Mouse (Mus musculus) lung, postnatal 36 days (tissue): ENCODE data around the gene Kif5a.
A peak's percentile ranks its signal among the peaks of the same experiment; 100 is the strongest.
"Not testable (repeated sequence)": the region's sequence is repeated elsewhere in the genome, so short reads cannot be mapped to it uniquely, and the experiment has no call there.

Experiments
- DNase-seq: peaks from one replicate; pipeline ENCODE4 v3.0.0; 2022; ENCODE audit warnings: mixed read lengths

Kif5a gene

DNA sequence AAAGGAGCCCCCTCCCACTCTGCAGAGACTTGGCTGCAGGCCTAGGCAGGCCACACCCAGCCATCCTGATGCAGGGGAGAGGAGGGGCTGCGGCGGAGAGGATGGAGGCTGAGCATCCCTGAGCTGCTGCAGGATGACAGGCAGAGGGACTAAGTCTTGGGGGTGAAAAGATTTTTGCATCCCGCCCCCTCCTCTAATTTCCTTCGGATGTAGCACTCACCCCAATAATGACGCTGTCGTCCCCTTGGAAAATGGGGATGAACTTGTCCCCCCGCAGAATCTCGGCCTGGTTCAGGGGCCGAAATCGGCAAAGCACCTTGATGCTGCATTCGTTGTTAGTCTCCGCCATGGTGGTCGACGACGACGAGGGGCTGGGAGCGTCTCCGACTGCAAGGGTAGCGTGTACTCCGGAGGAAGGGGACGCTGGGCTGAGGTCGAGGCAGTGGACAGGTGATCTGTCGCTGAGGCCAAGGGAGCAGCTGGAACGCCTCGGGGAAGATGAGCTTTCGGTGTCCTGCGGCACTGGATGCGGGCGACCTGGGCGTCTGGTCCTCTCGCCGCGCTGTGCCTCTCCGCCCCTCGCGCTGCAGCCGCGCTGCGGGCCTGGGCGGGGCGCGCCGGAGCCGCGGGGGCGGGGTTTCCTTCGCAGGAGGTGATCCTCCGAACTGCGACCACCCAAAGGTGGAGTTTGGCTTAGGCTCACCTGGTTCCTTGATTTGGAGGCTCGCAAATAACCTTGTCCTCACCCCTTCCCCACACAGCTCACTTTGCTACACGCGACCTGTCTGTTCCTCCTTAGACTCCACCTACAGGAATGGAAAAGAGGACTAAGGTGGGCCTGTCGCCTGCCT is at the start of gene Kif5a:
Kif5a (minus strand) TSS at position 801 of the 851 bp plus-strand sequence.
- no peak for DNase-seq

DNA sequence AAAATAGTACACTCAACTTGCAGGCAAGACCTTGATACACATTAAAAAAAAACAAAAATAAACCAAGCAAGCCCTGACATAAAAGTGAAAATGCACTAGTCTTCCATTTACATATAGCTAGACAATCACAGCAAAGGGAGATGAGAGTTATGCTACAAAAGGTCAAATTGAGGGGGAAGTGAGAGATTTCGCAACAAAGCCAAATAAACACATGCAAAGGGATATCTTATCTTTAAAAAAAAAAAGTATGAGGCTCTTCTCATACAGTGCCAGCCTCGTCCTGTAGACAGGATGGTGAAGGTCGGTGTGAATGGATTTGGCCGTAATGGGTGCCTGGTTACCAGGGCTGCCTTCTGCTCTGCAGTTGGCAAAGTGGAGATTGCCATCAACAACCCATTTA is 49.7 kb upstream of the Kif5a start:
- DNase-seq, result peak; percentile 37

DNA sequence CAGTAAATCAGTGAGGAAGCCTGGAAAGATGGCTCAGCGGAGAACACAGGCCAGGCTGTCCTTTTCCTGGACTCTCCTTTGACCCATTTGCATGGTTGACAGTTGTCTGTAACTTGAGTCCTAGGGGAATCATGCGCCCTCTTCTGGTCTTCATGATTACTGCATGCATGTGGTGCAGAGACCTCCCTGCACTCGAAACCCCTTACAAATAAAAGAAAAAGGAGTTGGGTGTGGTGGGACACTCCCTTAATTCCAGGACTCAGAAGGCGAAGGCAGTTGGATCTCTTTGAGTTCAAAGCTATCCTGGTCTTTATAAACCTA is 49.2 kb upstream of the Kif5a start:
- peak; percentile 95 for DNase-seq

DNA sequence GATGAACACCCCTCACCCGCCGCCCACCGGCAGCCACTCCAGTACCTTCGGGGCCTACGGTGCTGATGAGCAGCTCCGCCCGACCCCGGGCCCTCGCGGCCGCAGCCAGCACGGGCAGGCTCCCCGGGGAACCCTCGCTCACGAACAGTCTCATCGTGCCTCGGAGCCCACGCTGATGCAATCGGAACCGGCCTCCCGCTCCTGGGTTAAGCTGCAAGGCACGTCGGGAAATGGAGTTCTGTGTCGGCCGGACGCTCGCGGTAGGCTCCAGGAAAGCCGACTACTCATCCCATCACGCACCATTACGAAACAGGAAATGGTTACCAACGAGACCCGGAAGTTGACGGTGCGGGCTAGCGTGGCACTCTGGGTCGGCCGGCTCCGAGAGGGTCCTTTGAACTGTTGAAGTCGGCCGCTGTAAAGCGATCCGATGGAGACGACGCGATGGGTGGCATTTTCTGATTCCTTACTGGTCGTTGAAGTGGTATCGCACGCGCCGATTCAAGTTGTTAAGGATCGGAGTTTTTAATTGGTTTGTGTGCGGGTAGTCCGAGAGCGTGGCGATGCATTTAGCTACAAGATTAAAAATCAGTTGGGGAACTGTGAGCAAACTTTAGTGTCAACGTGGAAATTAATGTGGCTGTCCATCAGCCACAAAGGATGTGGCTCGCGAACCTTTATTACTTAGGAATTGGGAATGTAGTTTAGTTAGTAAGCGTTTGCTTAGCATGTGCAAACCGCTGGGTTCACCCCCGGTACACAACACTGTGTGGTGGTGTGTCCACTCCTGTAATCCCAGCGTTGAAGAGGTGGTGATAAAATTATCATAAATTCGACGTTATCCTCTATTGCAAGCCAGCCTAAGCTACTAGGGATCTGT is 48.6 kb upstream of the Kif5a start, which contains the start of gene Mars:
Mars (minus strand) TSS at position 311 of the 880 bp plus-strand sequence.
- peak; percentile 99 for DNase-seq

DNA sequence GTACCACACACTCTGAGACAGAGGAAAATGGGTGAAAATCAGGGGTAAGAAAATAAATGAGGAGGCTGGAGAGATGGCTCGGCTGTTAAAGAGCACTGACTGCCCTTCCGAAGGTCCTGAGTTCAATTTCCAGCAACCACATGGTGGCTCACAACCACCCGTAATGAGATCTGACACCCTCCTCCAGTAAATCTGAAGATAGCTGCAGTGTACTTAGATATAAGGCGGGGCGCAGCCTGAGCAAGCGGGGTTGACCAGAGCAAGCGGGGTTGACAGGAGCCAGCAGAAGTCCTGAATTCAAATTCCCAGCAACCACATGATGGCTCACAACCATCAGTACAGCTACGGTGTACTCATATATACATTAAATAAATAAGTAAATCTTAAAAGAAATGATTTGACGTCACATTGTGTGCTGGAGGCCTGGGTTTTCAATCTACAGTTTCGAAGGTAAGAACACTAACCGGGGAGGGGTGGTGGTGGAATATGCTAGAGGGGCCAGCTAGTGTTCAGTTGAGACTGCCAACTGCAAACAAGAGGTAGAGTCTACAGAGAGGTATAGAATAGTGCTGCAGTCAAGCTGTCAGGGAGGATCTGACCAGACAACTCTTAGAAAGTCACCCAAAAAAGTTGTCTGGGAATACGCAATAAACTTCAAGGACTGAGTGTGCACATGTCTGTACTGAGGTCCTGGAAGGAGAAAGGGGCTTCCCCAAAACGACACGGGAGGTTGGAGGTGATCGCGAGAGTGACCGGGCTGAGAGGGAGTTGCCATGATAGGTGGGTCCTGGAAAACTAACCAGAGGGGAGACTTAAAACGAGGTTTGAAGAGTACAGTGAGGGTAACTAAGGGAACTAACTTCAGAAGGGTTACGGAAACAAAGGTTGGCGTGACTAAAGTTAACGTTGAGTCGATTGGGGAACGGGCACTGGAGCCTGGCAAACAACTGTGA is 47.7 kb upstream of the Kif5a start:
- DNase-seq, result no peak

DNA sequence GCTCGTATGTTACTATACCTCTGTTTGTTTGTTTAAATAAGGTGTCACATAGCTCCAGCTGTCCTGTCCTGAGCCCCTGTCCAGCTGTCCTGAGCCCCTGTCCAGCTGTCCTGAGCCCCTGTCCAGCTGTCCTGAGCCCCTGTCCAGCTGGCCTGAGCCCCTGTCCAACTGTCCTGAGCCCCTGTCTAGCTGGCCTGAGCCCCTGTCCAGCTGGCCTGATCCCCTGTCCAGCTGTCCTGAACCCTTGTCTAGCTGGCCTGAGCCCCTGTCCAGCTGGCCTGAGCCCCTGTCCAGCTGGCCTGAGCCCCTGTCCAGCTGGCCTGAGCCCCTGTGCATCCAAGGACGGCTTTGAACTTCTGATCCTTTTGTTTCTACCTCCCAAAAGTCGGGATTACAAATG is 46.0 kb upstream of the Kif5a start:
- DNase-seq, result not testable (repeated sequence)

DNA sequence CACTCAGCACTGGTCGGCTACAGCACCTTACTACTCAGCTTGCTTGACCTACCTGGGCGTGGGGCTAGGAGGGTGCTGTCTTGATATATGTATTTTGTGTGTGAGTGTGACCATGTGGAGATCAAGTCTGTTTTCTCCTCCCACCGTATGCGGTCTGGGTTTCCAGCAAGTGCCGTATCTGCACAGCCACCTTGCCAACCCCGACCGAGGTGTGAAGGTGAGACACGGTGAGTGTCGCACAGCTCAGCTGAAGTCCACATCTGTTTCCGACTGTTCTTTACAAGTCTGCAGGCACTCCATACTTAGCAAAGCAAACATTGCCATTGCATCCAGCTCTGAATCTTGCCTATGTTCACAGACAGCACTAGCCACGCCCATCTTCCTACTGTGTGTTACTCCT is 40.0 kb upstream of the Kif5a start:
- no peak for DNase-seq

DNA sequence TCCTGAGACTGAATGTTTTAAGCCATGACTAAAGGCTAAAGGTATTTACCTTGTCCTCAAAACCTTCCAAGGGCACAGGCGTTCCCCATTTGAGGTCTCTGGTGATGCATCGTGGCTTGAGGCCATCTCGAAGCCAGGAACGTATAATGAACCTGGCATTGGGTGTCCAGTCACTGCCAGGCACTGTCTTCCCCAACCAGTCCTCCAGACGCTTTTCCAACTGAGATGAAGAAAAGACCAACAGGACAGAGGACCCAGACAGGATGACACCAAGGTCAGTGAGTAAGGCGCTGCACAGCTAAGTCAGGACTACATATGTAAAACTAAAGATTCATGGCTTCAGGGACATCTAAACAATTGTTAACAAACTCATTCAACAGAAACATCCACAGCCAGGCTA is 37.2 kb upstream of the Kif5a start:
- no peak for DNase-seq

DNA sequence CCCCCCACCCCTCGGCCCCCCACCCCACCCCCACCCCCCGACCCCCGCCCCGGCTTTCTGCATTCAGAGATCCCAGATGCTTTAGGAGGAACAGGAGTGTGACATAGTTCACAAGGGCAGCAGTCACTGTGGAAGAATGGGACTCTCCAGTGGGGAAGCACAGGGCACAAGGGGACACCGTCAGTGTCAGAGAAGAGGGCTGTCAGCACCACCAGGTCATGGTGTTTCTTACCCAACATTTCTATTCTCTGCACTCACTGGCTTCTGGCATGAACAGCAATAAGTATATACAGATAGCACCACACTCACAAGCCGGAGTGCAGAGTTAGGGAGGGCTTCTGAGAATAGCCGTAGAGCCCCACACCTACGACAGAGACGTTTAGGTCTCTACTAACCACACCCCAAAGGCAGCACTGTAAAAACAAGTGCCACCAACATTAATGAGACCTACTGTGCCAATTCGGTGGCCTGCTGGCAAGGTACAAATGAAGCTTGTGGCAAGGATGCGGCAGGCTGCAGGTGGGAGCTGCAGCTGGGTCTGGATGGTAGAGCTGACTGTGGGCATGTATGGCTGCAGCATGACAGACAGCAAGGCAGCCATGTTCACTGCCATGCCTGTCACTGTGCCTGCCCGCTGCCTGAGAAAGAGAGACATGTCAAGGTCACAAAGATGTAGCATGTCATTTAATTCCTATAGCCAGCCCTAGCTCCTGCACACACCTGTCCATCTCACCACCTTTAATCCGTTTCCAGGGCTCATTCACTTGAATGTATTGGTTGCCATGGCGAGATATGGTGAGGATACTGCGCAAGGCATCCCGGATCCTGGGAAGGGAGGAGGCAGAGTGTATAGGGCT is 34.1 kb upstream of the Kif5a start:
- DNase-seq, result no peak

DNA sequence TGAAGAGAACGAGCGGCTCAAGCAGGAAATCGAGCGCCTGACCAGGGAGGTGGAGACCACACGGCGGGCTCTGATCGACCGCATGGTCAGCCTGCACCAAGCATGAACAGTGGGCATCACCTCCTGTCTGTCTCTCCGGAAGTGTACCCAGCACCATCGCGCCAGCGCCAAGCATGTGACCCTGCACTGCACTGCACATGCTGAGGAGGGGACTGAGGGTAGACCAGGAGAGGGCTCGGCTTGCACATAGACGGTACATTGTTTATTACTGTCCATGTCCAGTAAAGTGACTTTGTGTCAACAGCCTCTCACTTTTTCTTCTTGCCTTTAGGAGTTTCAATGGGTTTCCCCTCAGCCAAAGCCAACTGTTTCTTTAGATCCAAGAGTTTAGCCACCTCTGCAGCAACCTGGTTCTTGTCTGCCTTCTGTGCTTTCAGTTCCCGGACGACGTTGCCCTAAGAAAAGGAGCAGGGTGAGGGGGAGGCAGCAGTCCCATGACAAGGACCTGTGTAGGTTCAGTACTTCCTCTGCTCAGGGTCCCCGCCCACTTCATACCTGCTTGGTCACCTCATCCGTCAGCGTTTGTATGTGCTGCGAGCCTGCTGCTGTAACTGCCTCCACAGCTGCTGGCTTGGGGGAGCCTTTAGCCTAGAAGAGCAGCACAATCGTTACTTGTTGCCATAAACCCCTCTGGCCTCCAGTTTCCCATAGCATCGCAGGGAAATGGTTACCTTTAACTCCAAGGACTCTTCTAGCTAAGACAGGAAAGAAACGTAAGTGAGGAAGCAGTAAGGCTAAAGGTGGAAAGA is 33.0 kb upstream of the Kif5a start:
- no peak for DNase-seq

DNA sequence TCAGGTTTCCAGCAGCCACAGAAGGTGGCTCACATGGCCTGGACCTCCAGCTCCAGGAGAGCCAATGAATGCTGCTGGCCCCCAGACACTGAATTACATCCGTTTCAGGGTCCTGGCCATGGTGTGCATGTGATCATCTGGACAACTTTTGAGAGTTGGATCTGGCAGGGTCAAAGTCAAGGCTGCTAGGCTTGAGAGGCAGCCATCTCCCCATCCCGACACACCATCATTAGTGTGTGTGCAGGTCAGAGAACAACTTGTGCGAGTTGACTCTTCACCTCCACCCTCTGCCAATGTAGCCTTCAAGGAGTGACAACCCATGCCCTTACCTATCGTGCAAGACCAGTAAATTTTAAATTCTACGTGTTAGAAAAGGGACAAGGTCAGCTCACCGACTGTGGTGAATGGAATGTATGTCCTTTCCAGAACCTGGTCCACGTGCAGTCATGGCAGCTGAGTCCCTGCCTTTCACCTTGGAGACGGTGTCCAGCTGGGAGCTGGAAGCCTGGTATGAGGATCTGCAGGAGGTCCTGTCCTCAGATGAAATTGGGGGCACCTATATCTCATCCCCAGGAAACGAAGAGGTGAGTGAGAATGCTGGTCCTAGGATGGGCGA is 31.9 kb upstream of the Kif5a start:
- DNase-seq, result no peak

DNA sequence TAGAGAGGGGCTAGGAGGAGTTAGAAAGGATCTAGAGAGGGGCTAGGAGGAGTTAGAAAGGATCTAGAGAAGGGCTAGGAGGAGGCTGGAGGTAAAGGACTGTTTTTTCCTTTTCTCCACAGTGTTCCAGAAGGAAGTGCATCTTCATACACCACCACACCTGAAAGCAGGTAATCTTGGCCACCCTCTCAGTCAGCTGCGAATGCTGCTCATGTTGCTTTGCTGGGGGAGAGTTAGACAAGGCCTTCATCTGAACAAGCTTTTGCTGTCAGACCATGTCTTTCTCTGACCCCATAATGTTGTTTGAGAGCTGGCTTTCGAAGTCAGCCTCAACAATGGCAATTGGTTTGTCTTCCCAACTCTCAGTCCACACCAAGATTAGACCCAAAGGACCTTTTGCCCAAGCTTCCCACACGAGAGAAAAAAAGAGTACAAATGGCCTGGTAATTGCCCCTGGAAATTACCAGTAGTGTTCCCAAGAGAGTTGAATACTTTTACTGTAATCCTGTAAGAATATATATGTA is 30.5 kb upstream of the Kif5a start:
- DNase-seq, result no peak

DNA sequence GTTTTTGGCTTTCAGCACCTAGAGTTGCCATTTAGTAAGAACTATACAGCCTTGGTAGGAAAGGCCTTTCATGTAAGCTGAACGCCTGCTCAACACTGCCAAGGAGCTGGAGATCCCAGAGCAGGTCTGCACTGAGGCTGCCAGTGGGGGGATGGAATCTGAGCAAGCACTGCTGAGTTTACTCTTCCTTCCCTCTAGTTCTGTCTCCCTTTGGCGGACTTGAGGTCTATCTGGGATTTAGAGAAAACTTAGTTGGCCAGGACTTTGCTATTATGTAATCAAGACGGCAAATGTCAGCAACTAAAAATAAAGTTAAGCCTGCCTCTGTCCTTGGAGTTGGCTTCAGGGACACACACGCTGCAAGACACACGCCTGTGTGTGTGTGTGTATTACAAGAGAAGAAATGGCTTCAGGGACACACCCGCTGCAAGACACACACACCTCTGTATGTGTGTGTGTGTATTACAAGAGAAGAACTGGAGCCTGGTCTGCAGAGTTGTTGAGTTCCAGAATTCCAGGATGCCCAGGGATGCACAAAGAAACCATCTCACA is 29.9 kb upstream of the Kif5a start:
- peak; percentile 42 for DNase-seq

DNA sequence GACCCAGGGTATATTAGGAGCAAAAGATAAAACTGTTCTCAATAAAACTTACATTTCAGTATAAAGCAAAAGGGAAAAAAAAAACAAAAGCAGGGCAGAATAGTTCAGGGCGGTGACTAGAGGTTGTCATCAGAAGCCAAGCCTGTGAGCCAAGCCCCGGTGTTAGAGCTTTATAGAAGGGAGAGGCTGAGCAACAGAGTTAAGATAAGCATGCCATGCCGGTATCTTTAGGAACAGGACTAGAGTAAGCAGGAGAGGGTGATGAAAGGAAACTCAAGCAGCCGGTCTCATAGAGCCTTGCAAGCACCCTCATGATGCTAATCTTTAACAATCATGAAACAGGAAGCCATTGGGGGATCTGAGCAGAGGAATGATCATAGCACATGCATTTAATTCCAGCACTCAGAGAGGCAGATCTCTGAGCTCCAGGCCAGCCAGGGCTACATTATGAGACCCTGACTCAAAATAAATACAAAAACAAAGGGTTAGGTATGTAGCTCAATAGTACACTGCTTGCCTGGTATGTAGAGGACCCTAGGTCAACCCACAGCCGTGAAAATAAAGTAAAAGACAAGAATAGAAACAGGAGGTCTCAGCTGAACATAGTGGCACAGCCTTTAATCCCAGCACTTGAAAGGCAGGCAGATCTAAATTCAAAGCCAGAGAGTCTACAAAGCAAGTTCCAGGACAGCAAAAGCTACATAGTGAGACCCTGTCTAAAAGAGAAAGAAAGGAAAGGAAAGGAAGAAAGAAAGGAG is 28.9 kb upstream of the Kif5a start:
- no peak for DNase-seq

DNA sequence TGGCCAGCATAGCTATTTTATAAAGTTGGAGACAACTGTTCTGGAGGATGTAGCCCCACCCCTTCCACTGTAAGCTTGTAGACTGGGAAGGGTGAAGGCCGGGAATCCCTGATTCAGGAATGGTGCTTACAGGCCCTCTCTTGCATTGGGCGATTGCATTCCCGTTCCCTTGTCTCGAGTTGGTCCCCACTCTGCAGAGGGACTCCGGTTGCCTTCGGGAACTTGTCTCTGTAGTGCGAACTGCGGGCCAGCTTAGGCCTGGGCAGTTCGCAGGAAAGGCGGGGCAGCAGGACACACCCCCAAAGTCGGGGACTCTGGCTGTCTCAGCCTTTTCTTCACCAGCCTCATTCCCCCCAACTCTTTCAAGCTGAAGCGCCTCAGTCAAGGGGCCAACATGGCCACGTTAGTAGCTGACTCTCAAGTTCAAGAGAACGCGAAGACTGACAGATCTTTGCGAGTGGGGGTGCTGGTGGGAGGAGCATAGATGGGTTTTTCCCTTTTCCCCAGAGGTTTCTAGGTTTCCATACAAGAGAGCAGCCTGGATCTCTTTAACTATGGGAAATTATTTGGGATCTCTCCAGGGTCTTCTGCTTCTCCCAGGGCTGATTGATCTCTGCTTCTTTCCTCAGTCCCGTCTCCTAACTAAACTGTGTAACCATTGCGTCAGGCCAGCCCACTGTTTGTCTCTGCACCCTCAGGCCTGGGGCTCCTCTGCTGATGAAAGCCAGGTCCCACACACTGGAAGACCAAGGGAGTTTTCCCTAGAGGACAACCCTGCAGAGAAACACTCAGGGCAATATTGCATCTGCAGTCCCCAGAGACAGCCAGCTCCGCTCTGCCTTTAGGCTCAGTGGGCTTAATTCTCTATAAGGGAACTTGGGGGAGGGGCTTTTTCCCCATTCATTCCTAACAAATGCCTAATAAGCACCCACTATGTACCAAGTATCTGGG is 28.1 kb upstream of the Kif5a start:
- DNase-seq, result peak; percentile 70

DNA sequence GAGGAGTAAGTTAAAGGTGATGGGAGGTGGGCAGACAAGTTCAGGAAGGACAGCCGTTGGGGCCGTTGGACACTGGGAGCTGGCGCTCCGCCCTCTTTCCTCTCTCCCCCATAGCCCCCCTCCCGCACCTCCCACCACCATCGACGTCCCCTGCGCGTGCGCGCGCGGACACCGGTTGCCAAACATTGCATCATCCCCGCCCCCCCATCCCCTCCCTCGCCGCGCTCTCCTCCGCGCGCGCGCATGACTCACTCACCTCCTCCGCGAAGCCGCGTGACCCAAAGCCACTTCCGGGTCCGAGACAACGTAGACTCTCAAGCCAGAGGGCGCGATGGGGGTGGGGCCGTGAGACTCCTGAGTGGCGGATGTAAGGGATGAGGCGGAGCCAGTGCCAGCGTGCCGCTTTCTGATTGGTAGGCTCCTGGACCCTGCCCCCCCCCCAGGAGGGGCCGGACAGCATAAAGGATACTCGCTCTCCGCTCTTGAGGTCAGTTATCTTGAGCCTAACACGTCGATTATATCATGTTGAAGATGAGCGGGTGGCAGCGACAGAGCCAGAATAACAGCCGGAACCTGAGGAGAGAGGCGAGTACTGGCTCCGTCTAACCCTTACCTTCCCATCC is 27.3 kb upstream of the Kif5a start:
- DNase-seq, result peak; percentile 100

DNA sequence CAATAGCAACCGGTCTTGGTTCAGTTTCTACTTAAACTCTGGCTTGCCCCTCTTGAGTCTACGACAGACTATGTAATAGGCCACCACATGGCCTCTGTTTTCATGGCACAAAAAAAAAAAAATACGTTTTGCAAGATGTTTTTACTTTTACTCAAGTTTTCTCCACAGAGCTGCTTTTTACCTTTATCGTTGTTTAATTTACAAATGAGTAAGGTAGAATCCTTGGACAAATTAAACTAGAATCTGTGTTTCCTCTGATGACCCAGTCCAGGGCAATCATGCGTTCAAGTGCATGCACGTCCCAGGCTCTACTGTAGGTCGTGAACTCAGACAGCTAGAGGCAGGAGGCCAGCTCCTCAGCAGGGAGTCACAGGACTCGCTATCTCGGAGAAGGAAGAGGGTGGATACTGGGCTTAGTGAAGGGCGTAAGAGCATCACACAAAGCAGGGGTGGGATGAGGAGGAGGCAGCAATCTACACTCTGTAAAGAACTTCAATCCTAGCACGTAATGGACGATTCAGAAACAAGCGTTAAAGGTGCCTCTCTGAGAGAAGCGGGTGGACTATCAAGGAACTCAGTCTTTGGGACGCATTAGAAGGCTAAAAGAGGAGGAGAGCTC is 26.5 kb upstream of the Kif5a start:
- peak; percentile 72 for DNase-seq
